Mouse (Mus musculus) spleen, postnatal 4 days (tissue): ENCODE results near the gene Pgm3.
"Not testable (repeated sequence)": the region's sequence is repeated elsewhere in the genome, so short reads cannot be mapped to it uniquely, and the experiment has no call there.

Source experiments
- DNase-seq, 2 experiments: peaks; one replicate each; pipeline ENCODE4 v3.0.0; 2022; ENCODE audit warnings: low spot score in 2 of 2

Pgm3 gene

DNA sequence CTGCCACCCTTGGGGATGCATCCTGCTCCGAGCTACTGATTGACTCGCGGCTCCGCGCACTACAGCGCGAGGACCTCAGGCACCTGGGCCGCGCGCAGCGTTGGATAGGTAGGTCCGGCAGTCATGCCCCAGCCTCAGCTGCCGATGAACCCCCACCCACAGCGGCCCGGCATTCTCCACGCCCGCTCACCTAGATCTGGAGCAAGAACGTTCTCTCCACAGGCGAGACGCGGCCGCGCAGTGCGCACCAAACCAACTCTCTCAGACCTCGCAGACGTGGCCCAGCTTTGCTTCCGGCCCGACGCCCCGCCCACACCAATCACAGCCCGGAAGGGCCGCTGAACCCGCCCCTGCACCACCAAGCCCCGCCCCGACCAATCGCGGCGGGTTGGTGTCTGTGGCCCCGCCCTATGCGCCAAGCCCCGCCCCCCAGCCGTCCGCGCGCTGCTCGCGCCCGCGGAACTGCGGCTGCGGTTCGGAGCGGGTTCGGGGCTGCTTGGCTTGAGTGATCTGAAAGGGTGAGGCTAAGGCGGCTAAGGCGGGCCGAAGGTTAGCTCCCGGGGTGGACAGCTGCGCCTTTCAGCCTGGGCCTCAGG is at the start of gene Pgm3, which contains the start of gene Rwdd2a:
Gene Pgm3, minus strand, starts transcription at position 303 of the 596 bp plus-strand sequence.
Gene Rwdd2a, plus strand, starts transcription at position 452 of the 596 bp plus-strand sequence.
- DNase-seq, result peak; percentile 95 to 98

DNA sequence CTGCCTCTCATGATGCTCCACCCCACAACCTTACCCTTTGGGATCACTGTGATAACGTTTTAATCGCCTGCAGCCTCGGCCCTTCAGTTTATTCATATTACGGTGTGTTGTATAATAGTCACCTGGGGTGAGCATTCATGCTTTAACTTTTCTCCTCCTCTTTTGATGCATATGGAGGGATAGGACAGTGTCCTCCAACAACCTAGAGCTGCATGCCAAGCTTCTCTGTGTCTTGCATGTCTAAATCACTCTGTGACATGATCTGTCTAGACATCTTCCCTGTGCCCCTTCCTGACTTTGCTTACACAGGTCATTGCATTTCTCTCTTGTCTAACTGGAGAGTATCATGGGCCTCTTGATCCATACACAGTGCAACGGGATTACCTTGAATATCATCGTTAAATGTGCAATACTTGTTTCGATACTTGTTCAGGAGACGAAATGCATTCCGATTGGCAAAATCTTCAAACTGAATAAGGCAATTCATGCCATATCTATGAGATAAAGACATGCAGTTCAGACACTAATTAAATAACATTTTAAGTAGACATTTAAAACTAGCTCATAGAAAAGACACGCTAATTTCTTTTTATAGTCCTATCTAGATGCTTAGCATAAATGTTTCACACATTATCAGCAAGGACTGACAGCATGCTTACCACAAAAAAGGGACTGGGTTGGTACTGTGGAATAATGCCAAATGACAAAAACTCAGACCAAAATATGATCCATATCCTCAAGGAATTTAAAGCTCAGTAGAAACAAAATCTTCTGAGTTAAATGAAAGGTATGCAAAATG is 47.9 kb upstream of the Pgm3 start:
- DNase-seq, result no peak

DNA sequence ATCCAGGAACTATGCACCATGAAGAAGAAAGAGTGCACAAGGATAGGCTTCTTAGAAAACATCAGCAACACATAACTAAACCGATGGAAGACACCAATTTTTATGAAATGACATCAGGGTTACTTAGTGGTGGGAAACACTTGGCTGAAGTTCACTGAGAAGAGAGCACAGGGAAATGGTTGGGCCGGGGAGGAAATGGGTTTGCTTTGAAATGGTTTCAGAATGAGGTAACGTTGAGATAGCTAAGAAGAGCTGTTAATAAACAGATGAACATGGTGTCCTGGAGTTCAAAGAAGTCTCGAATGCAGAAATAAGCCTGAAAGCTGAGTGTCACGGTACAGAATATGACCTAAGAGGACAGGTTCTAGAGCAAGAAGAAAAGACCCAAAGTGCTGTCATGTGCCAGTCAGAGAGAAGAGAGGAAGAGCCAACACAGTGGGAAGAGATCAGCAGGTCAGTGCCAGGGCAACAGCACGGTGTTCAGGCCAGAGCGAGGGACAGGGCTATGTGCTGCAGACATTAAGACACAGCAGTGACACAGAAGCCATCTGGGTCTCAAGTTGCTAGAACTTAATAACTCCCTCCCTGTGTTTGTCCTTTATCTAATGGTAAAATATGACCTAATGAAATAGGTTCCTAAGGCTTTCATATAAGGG is 46.3 kb upstream of the Pgm3 start:
- DNase-seq, result no peak

DNA sequence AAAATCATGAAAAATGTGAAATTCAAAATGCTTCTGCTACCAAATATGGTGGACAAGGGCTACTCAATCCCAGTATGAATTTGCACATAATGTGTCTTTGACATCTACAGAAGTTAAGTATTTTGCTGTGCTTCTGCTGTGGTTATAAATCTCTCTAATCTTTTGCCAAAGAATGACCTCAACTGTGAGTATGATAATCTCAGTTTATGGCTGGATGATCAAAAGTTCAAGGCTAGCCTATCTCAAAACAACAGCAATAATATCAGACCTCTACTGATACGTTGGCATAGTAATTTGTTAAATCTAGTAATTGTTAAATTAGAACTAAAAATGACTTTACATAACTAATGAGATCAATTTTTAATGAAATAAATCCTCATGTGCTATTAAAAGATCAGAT is 44.1 kb upstream of the Pgm3 start:
- no peak for DNase-seq

DNA sequence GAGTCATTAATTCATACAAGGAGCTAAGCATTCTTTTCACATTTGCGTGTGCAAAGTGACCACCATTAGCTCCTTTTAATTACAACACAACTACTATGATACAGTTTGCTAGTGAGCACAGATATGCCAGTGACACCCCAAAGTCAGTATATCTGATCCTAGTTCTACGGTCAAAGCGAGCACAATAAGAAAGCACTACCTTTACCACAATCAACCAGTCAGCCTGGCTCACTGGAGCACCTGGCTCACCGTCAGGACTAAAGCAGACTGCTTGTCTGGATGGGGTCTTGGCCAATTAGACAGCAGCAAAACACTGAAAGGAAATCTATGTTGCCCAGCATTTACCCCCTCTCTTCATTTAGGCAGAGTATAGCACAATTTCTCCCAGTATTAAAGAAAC is 40.4 kb upstream of the Pgm3 start:
- no peak for DNase-seq

DNA sequence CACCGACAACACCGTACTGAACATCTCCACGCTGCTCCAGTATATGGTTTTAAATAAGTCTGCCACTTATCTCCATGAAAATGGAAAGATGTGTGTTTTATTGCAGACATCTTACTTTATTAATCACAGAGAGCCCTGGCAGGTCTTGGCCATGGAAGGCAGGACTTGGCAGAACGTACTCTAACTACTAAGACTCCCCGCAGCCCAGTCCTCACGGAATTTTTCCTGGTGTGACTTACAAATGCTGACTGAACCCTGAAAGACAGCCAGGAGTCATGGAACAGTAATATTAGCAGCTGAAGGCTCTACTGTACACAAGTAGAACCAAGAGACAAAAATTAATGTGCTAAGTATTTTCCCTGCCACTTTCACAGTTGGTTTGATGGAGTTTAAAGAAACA is 34.1 kb upstream of the Pgm3 start:
- no peak for DNase-seq

DNA sequence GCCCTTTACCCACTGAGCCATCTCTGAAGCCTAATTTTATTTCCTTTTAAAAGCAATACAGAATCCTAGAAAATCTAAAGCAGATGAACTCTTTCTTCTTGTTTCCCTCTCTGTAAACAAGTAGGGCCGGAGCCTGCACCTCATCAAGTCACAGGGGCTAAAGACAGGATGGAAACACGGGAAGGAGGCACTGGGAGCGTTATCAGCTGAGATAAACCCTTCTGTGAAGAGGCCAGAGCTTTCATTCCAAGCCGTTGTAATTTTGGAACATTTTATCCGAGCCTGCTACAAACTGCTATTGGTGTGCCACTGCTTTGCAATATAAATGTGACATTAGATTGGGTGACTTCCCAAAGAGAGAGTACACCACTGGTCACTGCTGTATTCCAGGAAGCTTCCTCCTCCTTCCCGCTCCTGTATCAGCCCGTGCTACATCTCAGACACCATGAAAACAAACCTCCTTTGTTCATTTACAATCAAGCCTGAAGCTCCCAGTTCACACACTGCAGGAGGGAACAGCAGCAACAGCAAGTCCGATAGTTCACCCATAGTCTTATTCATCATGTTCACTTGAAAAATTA is 28.2 kb upstream of the Pgm3 start:
- no peak for DNase-seq

DNA sequence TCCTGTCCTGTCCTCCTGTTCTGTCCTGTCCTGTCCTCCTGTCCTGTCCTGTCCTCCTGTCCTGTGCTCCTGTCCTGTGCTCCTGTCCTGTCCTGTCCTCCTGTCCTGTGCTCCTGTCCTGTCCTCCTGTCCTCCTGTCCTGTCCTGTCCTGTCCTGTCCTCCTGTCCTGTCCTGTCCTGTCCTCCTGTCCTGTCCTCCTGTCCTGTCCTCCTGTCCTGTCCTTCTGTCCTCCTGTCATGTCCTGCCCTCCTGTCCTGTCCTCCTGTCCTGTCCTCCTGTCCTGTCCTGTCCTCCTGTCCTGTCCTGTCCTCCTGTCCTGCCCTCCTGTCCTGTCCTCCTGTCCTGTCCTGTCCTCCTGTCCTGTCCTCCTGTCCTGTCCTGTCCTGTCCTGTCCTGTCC is 25.3 kb upstream of the Pgm3 start:
- DNase-seq, result not testable (repeated sequence)

DNA sequence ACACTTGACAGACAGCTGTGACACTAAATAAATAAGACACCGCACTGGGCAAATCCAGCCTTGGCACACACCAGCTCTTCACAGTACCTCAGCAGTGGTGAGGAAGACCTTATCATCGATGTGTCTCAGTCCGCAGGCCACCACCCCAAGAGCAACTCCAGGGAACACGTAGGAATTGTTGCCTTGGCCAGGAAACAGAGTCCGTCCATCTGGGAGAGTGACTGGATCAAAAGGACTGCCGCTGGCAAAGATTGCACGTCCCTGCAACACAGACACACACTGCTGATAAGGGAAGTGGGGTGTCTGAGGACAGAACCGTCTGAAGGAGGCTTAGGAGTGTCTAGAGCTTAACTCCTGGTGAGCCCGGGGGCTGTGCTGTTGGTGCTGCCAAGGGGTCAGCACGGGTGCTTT is 22.7 kb upstream of the Pgm3 start:
- not testable (repeated sequence) for DNase-seq

DNA sequence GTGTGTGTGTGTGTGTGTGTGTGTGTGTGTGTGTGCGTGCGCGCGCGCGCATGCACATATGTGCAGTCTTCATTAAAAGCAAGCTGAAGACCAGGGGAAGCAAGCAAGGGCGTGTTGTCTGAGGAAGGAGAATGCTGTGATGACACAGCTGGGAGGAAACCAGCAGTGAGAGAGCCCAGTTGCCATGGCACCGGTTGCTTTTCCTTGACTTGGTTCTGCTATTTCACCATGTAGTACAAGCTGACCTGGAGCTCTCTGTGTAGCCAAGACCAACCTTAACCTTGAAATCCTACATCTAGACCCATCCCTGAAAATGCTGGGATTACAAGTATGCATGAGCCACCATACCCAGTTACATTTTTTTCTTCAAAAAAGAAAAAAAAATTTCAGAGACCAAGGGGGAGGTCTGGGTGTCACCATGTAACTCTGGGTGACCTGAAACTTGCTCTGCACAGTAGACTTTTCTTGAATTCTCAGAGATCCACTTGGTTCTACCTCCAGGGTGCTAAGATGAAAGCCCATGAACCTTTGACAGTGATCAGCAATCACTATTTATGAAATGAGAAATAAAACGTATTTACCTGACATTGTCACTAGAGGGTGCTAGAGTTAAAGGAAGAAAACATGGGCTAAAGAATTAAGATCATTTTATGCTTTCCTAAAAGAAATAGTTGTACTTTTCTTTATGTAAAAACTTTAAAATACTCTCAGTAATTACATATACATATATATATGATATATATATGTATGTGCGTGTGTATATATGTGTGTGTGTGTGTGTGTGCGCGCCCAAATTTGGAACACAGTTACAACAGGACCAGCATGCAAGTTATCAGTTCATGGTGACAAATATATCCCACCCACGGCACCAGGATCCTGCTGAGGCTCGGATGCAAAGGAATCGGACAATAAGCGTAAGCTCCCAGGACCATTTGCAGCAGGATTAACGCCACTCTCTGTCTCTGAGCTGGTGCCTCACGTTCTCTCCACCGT is 21.3 kb upstream of the Pgm3 start:
- no peak for DNase-seq

DNA sequence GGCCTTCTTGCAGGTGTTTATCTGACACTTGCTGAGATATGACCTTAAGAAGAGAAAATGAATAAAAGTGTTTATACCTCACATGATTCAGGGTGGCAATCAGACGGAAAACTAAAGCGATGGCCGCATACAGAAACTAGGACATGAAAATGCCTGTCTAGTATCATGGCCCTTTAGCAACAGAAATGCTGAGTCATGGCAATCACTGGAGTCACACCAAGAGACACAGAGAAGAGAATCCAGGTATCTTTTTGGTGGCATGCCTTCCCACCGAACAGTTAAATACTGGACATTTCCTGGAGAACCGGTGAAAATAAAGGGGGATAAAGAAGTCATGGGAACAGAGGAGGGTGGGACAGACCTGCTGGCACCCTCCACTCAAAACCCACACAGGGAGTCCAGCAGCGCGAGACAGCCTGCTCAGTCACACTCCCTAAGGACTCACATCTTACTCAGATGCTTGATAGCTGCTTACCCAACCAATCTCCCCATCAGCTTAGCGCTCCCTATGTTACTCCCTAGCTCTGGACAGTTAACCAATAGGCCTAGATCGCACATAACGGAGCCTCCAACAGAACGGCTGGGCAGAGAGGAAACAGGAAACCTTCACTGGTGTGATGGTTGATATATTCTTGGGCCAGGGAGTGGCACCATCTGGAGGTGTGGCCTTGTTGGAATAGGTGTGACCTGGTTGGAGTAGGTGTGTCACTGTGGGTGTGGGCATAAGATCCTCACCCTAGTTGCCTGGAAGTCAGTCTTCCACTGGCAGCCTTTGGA is 15.6 kb upstream of the Pgm3 start:
- DNase-seq, result no peak

DNA sequence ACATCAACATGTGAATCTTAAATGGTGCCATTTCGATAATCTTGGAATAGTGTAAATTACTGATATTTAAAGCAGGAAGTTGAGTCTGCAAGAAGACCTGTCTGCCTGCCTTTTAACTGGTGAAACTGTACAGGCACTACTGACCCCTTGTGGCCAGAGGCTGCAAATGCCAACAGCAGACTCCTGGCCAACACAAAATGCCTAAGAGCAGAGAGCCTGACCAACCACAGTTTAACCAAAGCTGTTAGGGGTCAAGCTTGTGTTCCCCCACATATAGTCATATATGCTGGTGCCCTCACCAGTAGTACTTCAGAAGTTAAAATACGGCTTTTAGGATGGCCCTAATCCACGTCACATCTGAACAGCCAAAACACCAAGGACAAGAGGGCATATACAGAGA is 12.1 kb upstream of the Pgm3 start:
- DNase-seq, result peak; percentile 60 to 85

DNA sequence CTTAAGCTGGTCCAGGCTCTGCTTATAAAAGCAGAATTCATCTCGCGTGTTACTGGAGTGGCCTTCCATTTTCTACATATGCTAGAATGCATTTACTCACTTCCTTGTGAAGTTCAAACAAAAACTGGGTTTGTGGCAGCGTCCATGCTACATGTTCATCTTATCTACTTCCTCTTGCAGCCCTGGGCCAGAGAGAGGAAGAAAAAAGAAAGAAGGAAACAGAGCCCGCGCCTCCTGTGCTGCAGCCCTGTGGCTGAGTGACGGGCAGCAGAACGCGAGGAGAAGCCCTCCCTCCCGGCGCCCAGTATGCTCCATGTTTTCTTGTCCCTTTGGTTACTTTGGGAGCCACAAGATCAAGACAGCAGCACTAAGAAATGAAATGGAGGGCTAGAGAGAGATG is 8.0 kb upstream of the Pgm3 start:
- no peak for DNase-seq

DNA sequence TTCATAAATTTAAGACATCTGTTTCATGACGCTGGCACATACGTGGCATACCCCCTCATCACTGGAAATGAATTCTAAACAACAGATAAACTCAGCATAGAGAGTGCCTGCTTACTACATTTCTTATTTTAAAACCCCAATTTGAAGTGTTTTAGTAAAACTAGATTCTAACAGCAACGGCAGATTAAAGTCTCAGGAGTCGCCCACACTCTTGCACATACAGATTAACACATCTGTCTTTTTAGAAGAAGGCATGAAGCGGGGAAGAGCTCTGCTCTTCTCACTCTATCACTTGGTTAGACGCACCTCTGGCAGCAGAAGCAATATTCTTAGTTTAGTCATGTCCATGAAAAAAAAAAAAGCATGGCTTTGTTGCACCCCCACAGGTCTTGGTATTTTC is 3.5 kb upstream of the Pgm3 start:
- no peak for DNase-seq

DNA sequence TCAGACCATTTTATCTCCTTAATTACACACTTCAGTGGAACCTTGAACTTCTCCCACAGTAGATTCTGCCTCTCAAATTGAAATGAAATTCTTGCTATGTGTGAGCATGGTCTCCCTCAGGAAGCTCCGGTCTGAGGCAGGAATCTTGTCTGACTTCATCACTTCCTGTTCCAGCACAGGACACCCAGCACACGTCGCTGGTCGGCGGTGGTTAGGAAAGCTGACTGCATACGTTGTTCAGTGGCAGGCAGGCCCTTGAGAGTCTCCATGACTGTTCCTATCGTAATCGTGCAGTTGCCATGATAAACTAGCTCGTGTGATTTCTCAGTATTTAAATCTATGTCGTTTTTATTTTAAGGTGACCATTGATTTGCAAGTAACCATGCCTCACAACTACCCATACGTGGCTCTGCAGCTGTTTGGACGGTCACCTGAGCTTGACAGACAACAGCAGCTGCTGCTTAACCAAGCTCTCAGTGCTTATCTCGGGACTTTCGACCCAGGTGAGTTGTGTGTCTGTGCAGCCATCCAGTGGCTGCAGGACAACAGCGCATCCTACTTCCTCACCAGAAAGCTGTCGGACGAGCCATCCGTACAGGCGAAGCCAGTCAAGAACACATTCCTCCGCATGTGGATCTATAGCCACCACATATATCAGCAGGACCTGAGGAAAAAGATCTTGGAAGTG is 2.1 kb upstream of the Pgm3 start:
- DNase-seq, result no peak

DNA sequence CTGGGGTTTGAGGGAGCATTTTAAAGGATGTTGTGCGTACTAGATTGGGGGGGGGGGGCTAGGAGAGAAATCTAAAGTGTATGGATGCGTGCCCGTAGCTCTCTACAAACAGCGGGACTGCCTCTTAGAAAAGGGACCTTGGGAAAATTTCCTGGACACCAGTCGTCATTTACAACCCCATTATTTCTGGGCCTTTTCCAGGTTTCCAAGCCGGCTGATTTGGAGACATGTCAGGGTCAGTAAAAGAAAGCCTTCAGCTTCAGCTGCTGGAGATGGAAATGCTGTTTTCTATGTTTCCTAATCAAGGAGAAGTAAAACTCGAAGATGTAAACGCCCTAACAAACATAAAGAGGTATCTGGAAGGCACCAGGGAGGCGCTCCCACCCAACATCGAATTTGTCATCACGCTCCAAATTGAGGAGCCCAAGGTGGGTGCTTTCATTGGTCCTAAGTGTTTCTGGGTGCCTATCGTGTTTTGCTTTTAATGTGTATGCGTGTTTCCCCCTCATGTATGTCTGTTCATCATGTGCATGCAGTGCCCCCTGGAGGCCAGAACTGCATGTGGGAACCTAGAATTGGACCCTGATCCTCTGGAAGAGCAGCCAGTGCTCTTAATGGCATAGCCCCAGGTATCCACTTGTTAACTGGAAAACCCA is 1.1 kb upstream of the Pgm3 start:
- peak; percentile 81 to 91 for DNase-seq

DNA sequence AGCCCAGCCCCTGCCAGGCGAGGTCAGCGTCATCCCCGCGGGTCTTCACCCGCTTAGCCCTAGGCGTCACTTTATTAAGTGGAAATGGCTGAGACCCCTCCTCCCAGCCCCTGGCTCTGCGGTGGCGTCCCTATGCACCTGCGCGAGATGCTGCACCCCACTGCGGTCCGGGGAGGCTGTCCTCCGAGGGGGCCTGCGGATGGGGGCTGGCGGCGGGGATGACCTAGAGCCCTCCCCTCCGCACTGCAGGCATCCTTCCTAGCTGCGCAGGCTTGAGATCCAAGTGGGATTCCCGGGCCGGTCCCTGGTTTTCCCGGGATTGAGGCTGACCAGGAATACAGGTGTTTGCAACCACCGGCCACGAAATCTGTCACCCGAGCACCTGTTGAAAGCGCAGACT is 554 bp upstream of the Pgm3 start:
- DNase-seq, result peak in 1 of 2 experiments; percentile 29

DNA sequence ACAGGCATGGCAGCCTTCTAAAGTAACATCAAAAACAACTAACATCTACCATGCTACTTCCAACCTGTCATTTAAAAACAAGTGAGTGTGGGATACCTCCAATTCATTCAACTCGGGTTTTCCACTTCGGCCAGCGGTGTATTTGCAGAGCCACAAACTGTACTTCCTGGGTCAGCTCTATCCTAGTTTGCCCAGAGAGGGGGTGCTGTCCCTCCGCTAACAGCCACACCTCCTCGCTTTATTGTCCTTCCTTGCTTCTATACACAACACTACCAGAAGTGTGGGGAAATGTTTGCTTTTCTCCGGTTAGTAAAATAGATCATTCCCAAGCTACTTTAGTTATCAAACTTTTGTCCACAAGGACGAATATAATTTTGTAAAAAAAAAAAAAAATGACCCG is 696 bp downstream of the Pgm3 start:
- no peak for DNase-seq

DNA sequence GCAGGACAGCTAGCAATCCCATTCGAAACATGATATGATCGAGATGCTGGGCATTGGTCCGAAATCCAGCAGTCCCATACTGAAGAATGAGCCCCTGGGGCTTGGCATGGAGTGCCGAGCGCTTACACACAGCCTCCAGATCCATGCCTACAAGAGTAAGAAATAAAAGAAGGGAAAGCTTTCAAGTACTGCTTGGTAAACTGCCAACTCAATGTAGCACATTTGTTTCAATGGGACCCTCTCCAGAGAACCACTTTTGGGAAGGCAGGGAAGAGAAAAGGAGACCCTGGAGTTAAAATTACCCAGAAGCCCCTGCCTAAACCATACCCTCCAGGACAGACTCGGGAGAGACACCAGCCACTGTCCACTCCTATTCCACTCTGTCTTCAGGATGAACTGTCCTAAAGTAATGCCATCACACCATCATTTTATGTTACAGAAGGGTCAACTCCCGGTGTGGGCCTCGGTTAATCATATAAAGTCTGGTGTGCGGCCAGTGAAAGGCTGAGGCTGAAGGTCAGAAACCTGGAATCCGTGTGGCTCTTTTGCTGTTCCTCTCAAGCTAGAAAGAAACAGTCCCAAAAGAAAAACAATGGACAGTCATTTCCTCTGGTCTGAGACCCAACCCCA is 1.3 kb downstream of the Pgm3 start:
- no peak for DNase-seq
